Mouse (Mus musculus) E14TG2a.4 (cell line): ENCODE measurements around the gene Cd3eap.

Source experiments
- CTCF ChIP-seq: conservative IDR thresholded peaks from 2 replicates; pipeline ENCODE4 v1.5.1; 2014; ENCODE audit warnings: low read length
- POU5F1 ChIP-seq: IDR thresholded peaks from 2 replicates; pipeline ENCODE4 v1.6.1; 2014; ENCODE audit warnings: low read length, borderline replicate concordance

DNA sequence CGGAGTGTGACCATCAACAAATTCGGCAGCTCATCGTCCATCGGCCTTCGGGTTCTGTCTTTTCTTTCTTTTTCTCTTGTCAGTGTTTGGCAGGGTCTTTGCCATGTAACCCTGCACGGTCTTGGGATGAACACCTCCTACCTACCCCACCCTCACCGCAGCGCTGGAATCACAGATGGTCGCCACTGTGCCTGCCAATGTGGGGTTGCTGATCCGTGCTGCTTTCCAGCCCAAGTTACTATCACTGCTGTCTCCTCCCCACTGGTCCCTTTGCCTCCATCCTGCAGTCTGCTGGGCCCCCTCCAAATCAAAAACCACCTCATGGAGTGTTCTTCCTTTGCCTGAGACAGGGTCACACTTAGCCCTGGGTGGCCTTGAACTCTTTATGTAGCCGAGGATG, 35.1 kb downstream of the Cd3eap start:
- TF ChIP-seq CTCF (no peak), POU5F1 (no peak)
